Mouse (Mus musculus) frontal cortex, adult (tissue): Measurements from ENCODE around the gene Lsg1.

Experiments used
- ATAC-seq: cut with Nextera tagmentation; 2 replicates; pipeline ENCODE4 v1.9.2; 2017; ENCODE audit warnings: mild to moderate bottlenecking, moderate library complexity, mixed read lengths; ENCODE audit not compliant: low TSS enrichment

Lsg1 gene

GRCm38 (mm10) chr16:30587494-30588327, at the start of gene Lsg1:
Gene Lsg1 (minus strand): TSS chr16:30587592.
- ATAC-seq: peak; percentile 96

- ATAC-seq: no peak
Measured at GRCm38 (mm10) chr16:30633906-30634746, 46.7 kb upstream of the Lsg1 start.

GRCm38 (mm10) chr16:30629509-30629908, 42.1 kb upstream of the Lsg1 start:
- no peak for ATAC-seq

- no peak for ATAC-seq
Measured at GRCm38 (mm10) chr16:30628401-30628800, 41.0 kb upstream of the Lsg1 start.

GRCm38 (mm10) chr16:30627586-30628337, 40.4 kb upstream of the Lsg1 start:
- no peak for ATAC-seq

- ATAC-seq: no peak
Measured at GRCm38 (mm10) chr16:30624640-30625039, 37.2 kb upstream of the Lsg1 start.

GRCm38 (mm10) chr16:30623645-30624044, 36.3 kb upstream of the Lsg1 start:
- no peak for ATAC-seq

GRCm38 (mm10) chr16:30616281-30616680, 28.9 kb upstream of the Lsg1 start:
- ATAC-seq: no peak

GRCm38 (mm10) chr16:30614705-30615317, 27.4 kb upstream of the Lsg1 start:
- ATAC-seq: no peak

- ATAC-seq: no peak
Measured at GRCm38 (mm10) chr16:30614122-30614521, 26.7 kb upstream of the Lsg1 start.

- no peak for ATAC-seq
Measured at GRCm38 (mm10) chr16:30613122-30613521, 25.7 kb upstream of the Lsg1 start.

GRCm38 (mm10) chr16:30611331-30611730, 23.9 kb upstream of the Lsg1 start:
- no peak for ATAC-seq

GRCm38 (mm10) chr16:30607868-30608267, 20.5 kb upstream of the Lsg1 start:
- ATAC-seq: no peak

GRCm38 (mm10) chr16:30605528-30605927, 18.1 kb upstream of the Lsg1 start:
- no peak for ATAC-seq

GRCm38 (mm10) chr16:30604807-30605137, 17.4 kb upstream of the Lsg1 start:
- no peak for ATAC-seq

GRCm38 (mm10) chr16:30604061-30604806, 16.8 kb upstream of the Lsg1 start:
- ATAC-seq: no peak

- ATAC-seq: no peak
Measured at GRCm38 (mm10) chr16:30603531-30603842, 16.1 kb upstream of the Lsg1 start.

GRCm38 (mm10) chr16:30602684-30603530, 15.5 kb upstream of the Lsg1 start:
- no peak for ATAC-seq

GRCm38 (mm10) chr16:30601946-30602345, 14.6 kb upstream of the Lsg1 start:
- ATAC-seq: no peak
